Mouse (Mus musculus): ENCODE results near the gene Pik3ca. TPM values are rescaled to one million over a fixed set of nuclear protein-coding genes. Genes with fewer than 3 reads are reported as not detected.

The Pik3ca gene
- polyA plus RNA-seq, 1 experiment, result 8.6 TPM

DNA sequence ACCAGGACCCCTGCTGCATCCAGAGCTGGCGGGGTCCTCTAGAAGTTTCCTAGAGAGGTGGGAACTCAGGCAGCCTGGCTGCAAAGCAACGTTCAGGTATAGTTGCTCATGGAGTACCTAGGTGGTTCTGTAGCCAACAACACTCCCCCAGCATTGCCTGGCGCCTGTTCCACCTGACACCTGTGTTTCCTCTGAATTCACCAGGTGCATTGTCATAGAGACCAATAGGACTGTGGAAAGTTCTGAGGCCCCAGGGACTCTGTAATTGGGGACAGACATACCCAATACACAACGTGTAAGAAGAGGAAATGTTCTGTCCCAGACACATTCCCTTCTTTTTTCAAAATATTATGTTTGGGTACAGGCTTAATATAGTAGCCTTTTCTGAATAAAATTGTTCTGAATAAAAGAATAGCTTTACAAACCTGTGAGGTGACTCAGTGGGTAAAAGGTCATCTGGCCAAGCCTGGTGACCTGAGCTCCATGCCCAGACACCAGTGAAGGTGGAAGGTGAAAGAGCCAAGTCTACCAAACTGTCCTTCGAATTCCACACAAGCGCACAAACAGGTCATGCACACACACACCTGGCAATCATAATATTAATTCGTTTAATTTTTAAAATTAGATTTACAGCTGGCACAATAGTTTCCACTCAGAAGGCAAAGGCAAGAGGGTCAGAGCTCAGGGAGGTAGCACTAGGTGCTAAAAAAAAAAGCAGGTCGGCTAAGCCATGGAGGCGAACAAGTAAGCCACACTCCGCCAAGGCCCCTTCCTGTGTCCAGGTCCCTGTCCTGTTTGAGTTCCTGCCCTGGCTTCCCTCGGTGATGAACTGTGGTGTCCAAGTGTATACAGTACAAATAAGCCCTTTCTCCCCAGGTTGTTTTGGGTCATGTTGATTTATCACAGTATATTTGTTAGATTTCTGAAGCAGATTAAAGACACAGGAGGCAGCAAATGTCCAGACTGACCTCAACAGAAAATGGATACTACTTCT is 94.9 kb downstream of the Pik3ca start, which contains the start of gene Kcnmb3:
Gene Kcnmb3, minus strand, starts transcription at position 135 of the 994 bp plus-strand sequence.
- H3ac ChIP-seq (ENCODE audit: control insufficient read depth, insufficient read length, low read depth), result no peak within 1 kb of the TSS
- no peaks in the 10 kb centered on the region for H3K79me3 ChIP-seq (ENCODE audit: low read depth)
- no peaks in the 10 kb centered on the region for H3K79me2 ChIP-seq (ENCODE audit: control insufficient read depth, insufficient read depth)
- H3K27me3 ChIP-seq (ENCODE audit: control insufficient read depth, insufficient read depth, insufficient read length), result no peaks in the 10 kb centered on the region
- TF ChIP-seq MYOG (IDR thresholded peaks at IDR 0.05; ENCODE audit: control insufficient read depth, extremely low read depth, insufficient read length) (no peak), FOSL1 (IDR thresholded peaks at IDR 0.05; ENCODE audit: insufficient read depth, low read length, poor library complexity, severe bottlenecking) (no peak), MAX (IDR thresholded peaks at IDR 0.05) (no peak), CEBPB (IDR thresholded peaks at IDR 0.05; ENCODE audit: low read depth) (no peak), CTCF (IDR thresholded peaks at IDR 0.05; ENCODE audit: control insufficient read depth, insufficient read depth, insufficient read length) (no peak), USF1 (IDR thresholded peaks at IDR 0.05; ENCODE audit: low read depth) (no peak)
- no peak within 1 kb of the TSS for H3K4me3 ChIP-seq (ENCODE audit: insufficient read depth, poor library complexity, severe bottlenecking)
- H3K36me3 ChIP-seq (ENCODE audit: control insufficient read depth, insufficient read depth), result no peaks in the 10 kb centered on the region

DNA sequence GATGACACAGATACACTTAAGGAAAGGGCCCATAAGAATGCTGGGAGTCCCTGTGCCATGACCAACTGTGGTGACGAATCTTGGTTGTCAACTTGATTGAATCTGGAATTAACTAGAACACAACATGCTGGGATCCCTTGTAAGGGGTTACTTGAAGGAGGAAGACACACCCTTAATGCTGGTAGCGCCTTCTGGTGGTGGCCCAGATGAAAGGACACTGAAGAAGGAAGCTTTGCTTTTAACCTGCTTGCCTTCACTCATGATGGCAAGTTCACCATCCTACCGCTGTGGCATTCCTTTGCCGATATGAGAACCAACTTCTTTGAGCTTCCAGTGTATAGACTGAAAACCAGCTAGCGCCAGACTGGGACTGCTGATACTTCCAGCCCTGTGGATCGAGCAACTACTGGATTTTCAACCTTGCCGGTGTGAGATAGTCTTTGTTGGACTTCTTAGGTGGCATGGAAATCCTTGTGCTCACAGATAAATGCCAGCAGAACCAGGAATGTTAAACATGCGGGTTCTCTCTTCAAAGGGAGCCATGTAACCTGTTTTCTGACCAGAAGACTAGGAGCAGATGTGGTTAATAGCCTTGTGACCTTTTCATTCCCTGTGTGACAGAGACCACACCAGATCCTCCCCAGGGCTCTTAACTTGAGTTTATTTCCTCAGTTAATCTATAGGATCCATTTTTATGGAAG is 97.1 kb downstream of the Pik3ca start:
- Histone ChIP-seq H3K27me3 (ENCODE audit: control insufficient read depth, insufficient read depth, insufficient read length) (no peaks in the 10 kb centered on the region), H3ac (ENCODE audit: control insufficient read depth, insufficient read length, low read depth) (no peak overlapping the region), H3K79me2 (ENCODE audit: control insufficient read depth, insufficient read depth) (no peaks in the 10 kb centered on the region), H3K36me3 (ENCODE audit: control insufficient read depth, insufficient read depth) (no peaks in the 10 kb centered on the region), H3K79me3 (ENCODE audit: low read depth) (no peaks in the 10 kb centered on the region), H3K4me3 (ENCODE audit: insufficient read depth, poor library complexity, severe bottlenecking) (no peak overlapping the region)
- TF ChIP-seq MAX (IDR thresholded peaks at IDR 0.05), result no peak
- no peak for TF ChIP-seq CTCF (IDR thresholded peaks at IDR 0.05; ENCODE audit: control insufficient read depth, insufficient read depth, insufficient read length)
- no peak for TF ChIP-seq MYOG (IDR thresholded peaks at IDR 0.05; ENCODE audit: control insufficient read depth, extremely low read depth, insufficient read length)
- TF ChIP-seq MYOD1 (IDR thresholded peaks at IDR 0.05; ENCODE audit: control insufficient read depth, insufficient read length, low read depth), result no peak
- no peak for TF ChIP-seq USF1 (IDR thresholded peaks at IDR 0.05; ENCODE audit: low read depth)
- TF ChIP-seq CEBPB (IDR thresholded peaks at IDR 0.05; ENCODE audit: low read depth), result no peak
- no peak for TF ChIP-seq FOSL1 (IDR thresholded peaks at IDR 0.05; ENCODE audit: insufficient read depth, low read length, poor library complexity, severe bottlenecking)

GRCm38 (mm10) chr3:32495088-32495770 is 97.8 kb downstream of the Pik3ca start:
- no peak overlapping the region for H3K4me3 ChIP-seq (ENCODE audit: insufficient read depth, poor library complexity, severe bottlenecking)
- no peaks in the 10 kb centered on the region for H3K36me3 ChIP-seq (ENCODE audit: control insufficient read depth, insufficient read depth)
- no peak overlapping the region for H3ac ChIP-seq (ENCODE audit: control insufficient read depth, insufficient read length, low read depth)
- H3K79me3 ChIP-seq (ENCODE audit: low read depth), result no peaks in the 10 kb centered on the region
- TF ChIP-seq MYOG (IDR thresholded peaks at IDR 0.05; ENCODE audit: control insufficient read depth, extremely low read depth, insufficient read length), result no peak
- TF ChIP-seq USF1 (IDR thresholded peaks at IDR 0.05; ENCODE audit: low read depth), result no peak
- no peak for TF ChIP-seq CTCF (IDR thresholded peaks at IDR 0.05; ENCODE audit: control insufficient read depth, insufficient read depth, insufficient read length)
- no peak for TF ChIP-seq CEBPB (IDR thresholded peaks at IDR 0.05; ENCODE audit: low read depth)
- TF ChIP-seq FOSL1 (IDR thresholded peaks at IDR 0.05; ENCODE audit: insufficient read depth, low read length, poor library complexity, severe bottlenecking), result no peak
- TF ChIP-seq MYOD1 (IDR thresholded peaks at IDR 0.05; ENCODE audit: control insufficient read depth, insufficient read length, low read depth), result no peak
- TF ChIP-seq MAX (IDR thresholded peaks at IDR 0.05), result no peak
- H3K79me2 ChIP-seq (ENCODE audit: control insufficient read depth, insufficient read depth), result no peaks in the 10 kb centered on the region
- no peaks in the 10 kb centered on the region for H3K27me3 ChIP-seq (ENCODE audit: control insufficient read depth, insufficient read depth, insufficient read length)

- Histone ChIP-seq H3K79me3 (ENCODE audit: low read depth) (no peaks in the 10 kb centered on the region), H3K4me3 (ENCODE audit: insufficient read depth, poor library complexity, severe bottlenecking) (no peak overlapping the region), H3K36me3 (ENCODE audit: control insufficient read depth, insufficient read depth) (no peaks in the 10 kb centered on the region), H3ac (ENCODE audit: control insufficient read depth, insufficient read length, low read depth) (no peak overlapping the region), H3K27me3 (ENCODE audit: control insufficient read depth, insufficient read depth, insufficient read length) (no peaks in the 10 kb centered on the region), H3K79me2 (ENCODE audit: control insufficient read depth, insufficient read depth) (no peaks in the 10 kb centered on the region)
- TF ChIP-seq CTCF (IDR thresholded peaks at IDR 0.05; ENCODE audit: control insufficient read depth, insufficient read depth, insufficient read length), result no peak
- no peak for TF ChIP-seq USF1 (IDR thresholded peaks at IDR 0.05; ENCODE audit: low read depth)
- no peak for TF ChIP-seq MYOD1 (IDR thresholded peaks at IDR 0.05; ENCODE audit: control insufficient read depth, insufficient read length, low read depth)
Measured at GRCm38 (mm10) chr3:32495856-32496710, 98.6 kb downstream of the Pik3ca start.

DNA sequence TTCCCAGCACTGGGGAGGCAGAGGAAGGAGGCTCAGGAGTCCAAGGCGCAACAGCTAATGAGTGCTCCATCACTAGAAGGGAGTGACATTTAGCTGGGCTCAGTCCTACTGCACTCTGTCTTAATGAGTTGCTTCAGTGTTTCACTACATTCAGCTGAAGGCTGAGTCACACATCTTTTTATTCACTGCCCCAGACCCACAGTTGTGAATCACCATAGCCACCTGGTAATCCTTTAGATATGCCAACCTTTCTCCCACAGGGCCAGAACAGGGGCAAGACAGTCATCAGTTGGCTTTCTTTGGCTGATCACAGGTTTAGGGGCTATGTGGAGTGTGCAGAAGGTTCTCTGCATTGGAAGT is 99.2 kb downstream of the Pik3ca start:
- TF ChIP-seq MYOD1 (IDR thresholded peaks at IDR 0.05; ENCODE audit: control insufficient read depth, insufficient read length, low read depth) (peak; percentile 19), FOSL1 (IDR thresholded peaks at IDR 0.05; ENCODE audit: insufficient read depth, low read length, poor library complexity, severe bottlenecking) (no peak), CTCF (IDR thresholded peaks at IDR 0.05; ENCODE audit: control insufficient read depth, insufficient read depth, insufficient read length) (no peak), USF1 (IDR thresholded peaks at IDR 0.05; ENCODE audit: low read depth) (no peak), CEBPB (IDR thresholded peaks at IDR 0.05; ENCODE audit: low read depth) (peak; percentile 8), MAX (IDR thresholded peaks at IDR 0.05) (no peak), MYOG (IDR thresholded peaks at IDR 0.05; ENCODE audit: control insufficient read depth, extremely low read depth, insufficient read length) (no peak)
- H3ac ChIP-seq (ENCODE audit: control insufficient read depth, insufficient read length, low read depth), result no peak overlapping the region
- H3K79me3 ChIP-seq (ENCODE audit: low read depth), result no peaks in the 10 kb centered on the region
- H3K79me2 ChIP-seq (ENCODE audit: control insufficient read depth, insufficient read depth), result no peaks in the 10 kb centered on the region
- no peaks in the 10 kb centered on the region for H3K27me3 ChIP-seq (ENCODE audit: control insufficient read depth, insufficient read depth, insufficient read length)
- H3K4me3 ChIP-seq (ENCODE audit: insufficient read depth, poor library complexity, severe bottlenecking), result no peak overlapping the region
- no peaks in the 10 kb centered on the region for H3K36me3 ChIP-seq (ENCODE audit: control insufficient read depth, insufficient read depth)
